Mouse (Mus musculus): Measurements from ENCODE around the gene Trim47.

- TF ChIP-seq CTCF (IDR thresholded peaks at IDR 0.05; ENCODE audit: control insufficient read depth, insufficient read depth, insufficient read length) (no peak), MYOG (IDR thresholded peaks at IDR 0.05; ENCODE audit: control insufficient read depth, extremely low read depth, insufficient read length) (no peak), USF1 (IDR thresholded peaks at IDR 0.05; ENCODE audit: low read depth) (no peak), MAX (IDR thresholded peaks at IDR 0.05) (no peak), FOSL1 (IDR thresholded peaks at IDR 0.05; ENCODE audit: insufficient read depth, low read length, poor library complexity, severe bottlenecking) (no peak), MYOD1 (IDR thresholded peaks at IDR 0.05; ENCODE audit: control insufficient read depth, insufficient read length, low read depth) (no peak)
Measured at GRCm38 (mm10) chr11:116101931-116102381, 25.1 kb downstream of the Trim47 start.

Measured in C2C12 (cell line).